Mouse (Mus musculus): ENCODE data around the gene Sh3bp2. TPM values are rescaled to one million over a fixed set of nuclear protein-coding genes. Genes with fewer than 3 reads are reported as not detected.
"Not testable (repeated sequence)": the region's sequence is repeated elsewhere in the genome, so short reads cannot be mapped to it uniquely, and the experiment has no call there.

Sh3bp2 gene
- total RNA-seq, 2 experiments from 2014 or later: 1.6 to 2.0 TPM

DNA sequence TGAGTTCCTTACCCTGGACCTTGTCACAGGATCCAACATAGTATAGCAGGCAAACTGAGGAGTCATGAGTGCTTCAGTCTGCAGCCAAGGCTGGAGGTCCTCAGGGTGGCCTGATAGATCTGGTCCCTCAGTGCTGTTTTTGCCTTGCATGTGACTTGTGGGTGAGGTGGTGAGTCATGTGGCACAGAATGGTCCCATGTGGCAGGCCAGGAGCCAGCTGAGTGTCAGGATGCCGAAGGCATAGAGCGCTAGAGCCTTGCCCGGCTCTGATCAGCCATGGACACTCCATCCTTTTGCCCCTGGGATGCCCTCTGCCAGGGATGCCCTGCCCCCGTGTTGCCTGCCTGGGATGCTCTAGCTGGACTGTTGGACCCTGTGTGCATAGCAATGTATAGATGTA is 26.2 kb downstream of the Sh3bp2 start:
- intact Hi-C loops (cut with DNase I; ENCODE audit: low total_unique reads): no loop called here
- DNase-seq: no peak

DNA sequence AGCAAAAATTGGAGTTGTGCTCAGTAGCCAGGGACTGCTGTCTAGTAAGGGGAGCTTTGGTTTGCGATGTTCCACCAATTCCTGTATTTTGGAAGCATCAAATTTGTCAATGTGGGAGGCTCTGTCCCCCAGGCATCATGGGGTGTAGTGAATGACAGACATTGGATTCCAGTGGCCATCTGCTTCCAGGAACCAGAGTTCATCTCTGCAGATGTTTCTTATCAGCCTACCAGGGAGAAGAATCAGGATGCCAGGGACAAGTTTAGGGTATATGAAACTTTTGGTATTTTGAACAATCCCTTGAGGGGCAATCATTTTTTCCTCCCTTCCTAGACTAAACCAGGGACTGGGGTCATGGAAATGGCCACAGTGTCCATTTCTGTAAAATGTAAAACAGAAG is 38.2 kb downstream of the Sh3bp2 start:
- no peak for DNase-seq
- intact Hi-C loops (cut with DNase I; ENCODE audit: low total_unique reads): no loop called here

DNA sequence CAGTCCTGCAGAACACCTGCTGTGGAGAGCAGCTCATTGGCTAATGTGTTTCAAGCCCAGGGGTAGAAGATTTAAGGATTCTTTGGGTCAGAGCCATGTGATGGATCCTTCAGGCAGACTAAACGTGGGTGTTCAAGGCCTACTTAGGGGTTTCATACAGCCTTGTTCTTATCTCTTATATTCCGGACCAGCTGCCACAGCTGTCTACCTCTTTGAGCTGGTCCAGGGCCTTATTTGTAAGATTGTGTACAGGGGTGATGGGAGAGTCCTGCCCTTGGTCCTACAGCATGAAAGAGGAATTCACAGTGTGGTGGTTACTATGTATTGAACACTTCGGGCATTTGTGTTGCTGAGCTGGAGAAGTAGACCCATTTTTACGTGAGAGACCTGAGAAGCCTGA is 38.7 kb downstream of the Sh3bp2 start:
- intact Hi-C loops (cut with DNase I; ENCODE audit: low total_unique reads): no loop called here
- DNase-seq: no peak

DNA sequence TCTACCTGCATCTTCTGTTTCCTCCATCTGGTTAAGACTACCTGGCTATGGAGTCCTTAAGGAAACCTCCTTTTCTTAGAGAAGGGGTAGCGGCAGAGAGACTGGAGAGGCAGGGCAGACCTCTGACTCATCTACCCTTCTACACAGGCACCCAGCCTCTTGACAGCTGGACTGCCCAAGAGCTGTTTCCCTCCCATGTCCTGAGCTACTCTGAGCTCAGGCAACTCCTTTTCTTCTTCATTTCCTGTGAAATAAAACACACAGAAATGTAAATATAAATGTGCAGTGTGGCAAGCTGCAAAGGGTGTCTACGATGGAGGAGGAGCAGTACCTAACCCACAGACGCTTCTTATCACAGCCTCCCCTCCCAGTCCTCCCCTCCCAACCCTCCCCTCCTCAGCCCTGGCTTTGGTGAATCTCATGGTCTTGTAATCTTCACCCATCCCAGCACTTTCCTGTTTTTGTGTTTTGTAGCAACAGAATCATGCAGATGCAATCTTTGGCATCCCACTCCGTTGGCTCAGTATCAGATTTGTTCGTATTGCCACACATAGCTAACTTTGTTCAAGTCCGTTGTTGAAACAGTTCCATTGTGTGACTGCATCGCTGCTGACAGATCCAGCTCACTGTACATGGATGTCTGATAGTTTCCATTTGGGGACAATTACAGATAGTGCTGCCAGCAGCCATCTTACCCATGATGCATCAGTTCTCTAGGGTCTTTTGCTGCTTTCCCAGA is 40.1 kb downstream of the Sh3bp2 start:
- peak; percentile 76 for DNase-seq
- intact Hi-C loops (cut with DNase I; ENCODE audit: low total_unique reads): no loop called here

DNA sequence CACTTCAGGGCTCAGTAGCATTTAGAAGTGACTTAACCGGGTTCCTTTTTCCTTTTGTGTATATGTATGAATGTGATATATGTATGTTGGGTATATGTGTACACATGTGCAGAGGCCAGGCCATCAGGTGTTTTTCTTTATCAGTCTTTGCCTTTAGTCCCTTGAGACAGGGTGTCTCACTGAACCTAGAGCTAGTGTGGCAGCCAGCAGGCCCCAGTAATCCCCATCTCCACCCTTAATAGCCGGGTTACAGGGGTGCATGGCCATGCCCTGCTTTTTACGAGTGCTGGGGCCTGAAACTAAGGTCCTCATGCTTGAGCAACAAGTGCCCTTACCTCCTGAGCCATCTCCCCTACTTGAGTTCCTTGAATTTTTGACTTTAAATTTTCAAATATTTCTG is 45.9 kb downstream of the Sh3bp2 start:
- intact Hi-C loops (cut with DNase I; ENCODE audit: low total_unique reads): no loop called here
- DNase-seq: no peak

DNA sequence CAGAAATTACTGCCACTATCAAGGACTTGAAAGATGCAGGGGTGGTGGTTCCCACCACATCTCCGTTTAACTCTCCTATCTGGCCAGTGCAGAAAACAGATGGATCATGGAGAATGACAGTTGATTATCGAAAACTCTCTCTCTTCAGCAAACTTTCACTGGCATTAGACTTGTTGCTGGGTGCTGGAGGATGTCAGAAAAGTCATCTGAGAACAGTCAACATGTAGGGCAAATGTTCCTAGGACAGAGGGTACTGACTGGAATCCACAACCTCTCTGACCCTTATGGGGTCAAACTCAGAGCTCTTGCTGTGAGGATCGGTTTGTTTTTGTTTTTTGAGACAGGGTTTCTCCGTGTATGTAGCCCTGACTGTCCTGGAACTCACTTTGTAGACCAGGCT is 46.9 kb downstream of the Sh3bp2 start:
- intact Hi-C loops (cut with DNase I; ENCODE audit: low total_unique reads): not testable (repeated sequence)

DNA sequence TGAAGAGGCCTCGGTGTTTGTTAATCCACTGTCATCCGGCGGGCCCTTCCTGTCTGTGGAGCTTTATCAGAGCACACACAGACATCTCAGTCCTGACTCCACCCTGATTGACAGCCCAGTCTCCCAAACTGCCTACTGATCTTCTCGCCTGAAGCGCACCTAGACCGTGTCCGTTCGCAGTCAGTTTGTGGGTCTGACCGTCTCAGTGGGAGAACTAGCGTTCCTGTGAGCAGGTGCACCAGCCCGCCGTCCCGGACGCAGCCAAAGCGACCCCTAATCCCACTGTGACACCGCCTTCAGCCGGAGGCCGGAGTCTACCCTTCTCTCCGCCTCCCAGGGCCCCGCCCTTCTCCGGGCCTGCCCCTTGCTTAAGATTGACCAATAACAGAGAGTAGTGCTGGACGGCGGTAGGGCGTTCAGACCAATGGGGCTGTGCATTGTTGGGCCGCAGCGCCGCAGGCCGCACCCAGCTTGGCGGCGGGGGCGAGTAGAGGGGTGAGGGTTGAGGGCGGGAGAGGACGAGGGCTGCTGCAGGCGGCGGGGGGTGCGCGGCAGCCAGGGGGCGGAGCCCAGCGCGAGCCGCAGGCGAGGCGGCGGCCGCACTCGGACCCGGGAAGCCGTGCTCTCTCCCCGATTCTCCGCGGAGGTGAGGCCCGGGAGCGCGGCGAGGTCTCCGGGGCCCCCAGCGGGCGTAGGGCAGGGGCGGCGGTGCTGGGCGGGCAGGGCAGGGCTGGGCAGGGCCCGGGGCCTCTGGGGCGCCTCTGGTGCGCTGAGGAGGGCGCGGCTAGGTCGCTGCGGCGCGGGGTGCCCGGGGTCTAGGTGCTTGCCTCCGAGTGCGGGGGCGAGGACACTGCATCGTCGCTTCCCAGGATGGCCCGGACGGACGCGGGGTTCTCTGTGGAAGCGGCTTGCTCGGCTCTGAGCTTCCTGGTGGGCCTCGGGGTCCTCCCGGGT is 47.9 kb downstream of the Sh3bp2 start, which contains the start of gene Add1:
TSS of gene Add1 (plus strand) at position 397 of the 954 bp plus-strand sequence.
- peak; percentile 96 for DNase-seq
- intact Hi-C loops (cut with DNase I; ENCODE audit: low total_unique reads): no loop called here

More for the DNA sequence above, 46.9 kb downstream of the Sh3bp2 start:
- not testable (repeated sequence) for DNase-seq

DNA sequence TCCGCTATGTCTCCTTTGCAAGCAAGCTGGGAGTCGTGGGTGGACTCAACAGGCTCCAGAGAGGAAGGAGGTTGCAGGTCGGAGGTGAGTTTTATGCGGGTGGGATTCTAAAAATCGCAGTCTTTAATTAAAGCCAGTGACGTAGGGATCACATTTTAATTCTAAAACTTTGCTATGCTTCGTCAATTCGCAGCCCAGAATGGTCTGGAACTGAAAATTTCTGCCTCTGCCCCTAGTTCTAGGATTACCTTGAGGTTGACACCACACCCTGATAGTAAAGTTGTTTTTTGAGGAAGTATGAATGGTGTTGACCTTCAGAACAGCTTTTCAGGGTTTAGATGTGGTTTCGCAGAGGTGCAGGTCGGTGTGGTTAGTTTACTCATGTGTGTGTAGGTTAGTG is 49.1 kb downstream of the Sh3bp2 start:
- intact Hi-C loops (cut with DNase I; ENCODE audit: low total_unique reads): no loop called here
- no peak for DNase-seq

DNA sequence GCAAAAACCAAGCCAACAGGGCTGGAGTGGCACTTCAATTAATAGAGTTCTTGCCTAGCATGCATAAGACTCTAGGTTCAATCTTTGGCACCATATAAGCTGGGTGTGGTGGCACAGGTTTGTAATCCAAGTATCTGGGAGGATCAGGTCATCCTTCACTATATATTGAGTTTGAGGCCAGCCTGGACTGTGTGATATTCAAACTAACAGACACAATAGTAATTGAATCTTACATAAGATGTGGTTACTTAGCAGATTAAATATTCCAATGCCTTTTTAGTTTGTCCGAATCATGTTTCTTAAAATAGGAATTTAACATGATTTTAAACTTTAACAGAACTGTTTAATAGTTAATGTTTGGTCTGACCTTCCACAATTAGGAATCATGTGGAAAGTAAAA is 50.6 kb downstream of the Sh3bp2 start:
- no peak for DNase-seq

DNA sequence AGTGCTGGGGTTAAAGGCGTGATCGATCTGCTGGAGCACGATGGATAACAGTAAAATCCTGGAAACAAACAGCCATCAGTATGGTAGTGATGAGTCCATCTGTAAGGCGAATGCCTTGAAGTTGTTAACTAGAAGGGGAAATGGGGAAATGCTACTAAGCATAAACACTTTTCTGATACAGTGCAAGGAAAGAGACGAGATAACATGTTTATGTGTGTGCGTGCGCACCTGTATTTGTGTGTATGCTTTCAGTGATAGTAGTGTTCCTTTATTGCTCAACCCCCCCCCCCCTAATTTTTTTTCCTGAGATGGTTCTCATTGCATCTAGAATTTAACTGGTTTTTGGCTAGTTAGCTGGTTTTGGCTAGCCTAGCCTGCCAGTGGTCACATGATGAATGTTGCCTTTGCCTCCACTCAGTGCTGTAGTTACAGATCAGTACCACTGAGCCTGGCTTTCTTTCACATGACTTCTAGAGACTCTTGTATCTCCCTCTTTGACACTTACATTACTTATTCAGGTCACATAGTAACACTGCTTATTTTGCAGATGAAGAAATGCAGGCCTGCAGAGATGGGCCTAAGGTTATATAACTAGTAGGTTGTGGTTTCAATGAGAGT is 52.5 kb downstream of the Sh3bp2 start:
- no peak for DNase-seq
- intact Hi-C loops (cut with DNase I; ENCODE audit: low total_unique reads): no loop called here

More for the DNA sequence above, 50.6 kb downstream of the Sh3bp2 start:
- intact Hi-C loops (cut with DNase I; ENCODE audit: low total_unique reads): no loop called here

DNA sequence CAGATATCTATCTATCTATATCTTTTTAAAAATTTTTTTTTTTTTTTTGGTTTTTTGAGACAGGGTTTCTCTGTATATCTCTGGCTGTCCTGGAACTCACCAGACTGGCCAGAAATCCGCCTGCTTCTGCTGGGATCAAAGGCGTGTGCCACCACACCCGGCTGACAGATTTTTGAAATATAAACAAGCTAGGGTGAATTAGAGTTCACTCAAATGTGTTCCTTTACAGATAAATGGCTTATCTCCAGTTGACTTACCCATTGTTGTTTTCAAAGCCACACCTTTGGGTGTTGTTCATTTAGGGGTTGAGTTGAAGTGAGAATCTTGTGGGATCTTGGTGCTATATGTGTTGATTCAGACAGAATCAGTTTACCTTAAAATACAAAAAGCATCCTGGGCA is 53.7 kb downstream of the Sh3bp2 start:
- intact Hi-C loops (cut with DNase I; ENCODE audit: low total_unique reads): no loop called here
- DNase-seq: no peak

DNA sequence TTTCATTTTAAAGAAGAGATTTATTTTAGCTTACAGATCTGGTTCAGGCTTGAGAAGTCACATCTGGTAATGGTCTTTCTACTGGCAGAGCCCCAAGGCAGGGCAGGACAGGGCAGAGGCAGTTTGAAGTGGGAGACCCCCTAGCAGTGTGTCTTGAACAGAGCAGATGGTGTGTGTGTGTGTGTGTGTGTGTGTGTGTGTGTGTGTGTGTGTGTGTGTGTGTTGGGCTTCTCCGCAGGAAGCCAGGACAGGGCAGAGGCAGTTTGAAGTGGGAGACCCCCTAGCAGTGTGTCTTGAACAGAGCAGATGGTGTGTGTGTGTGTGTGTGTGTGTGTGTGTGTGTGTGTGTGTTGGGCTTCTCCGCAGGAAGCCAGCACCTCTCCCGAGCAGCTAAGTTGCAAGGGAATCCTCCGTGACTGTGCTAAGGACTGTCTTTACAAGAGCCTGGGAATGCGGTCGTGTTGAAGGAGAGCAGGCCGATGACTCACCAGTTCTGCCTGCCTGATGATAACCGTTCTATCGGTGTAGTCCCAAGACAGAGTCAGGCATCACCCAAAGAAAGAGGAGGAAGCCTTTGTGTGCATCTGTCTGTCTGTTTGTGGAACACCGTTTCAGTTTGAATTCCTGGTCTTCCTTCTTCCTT is 56.2 kb downstream of the Sh3bp2 start:
- intact Hi-C loops (cut with DNase I; ENCODE audit: low total_unique reads); DNase-seq: not testable (repeated sequence)

DNA sequence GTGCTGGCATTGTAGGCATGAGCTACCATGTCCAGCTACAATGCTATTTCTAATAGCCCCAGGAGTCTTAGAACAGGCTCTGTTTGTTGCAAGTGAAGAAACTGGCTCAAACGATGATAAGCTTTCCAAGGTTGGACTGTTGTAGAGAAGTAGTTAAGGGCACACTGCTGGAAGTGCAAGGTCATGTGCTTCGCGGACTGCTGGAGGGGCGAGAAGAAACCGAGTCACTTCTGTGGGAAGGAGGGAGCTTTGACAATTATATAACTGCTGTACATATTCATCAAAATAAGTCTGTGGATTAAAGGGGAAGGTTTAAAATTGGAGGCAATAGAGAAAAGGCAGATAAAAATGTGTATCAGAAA is 56.7 kb downstream of the Sh3bp2 start:
- intact Hi-C loops (cut with DNase I; ENCODE audit: low total_unique reads): no loop called here
- no peak for DNase-seq

DNA sequence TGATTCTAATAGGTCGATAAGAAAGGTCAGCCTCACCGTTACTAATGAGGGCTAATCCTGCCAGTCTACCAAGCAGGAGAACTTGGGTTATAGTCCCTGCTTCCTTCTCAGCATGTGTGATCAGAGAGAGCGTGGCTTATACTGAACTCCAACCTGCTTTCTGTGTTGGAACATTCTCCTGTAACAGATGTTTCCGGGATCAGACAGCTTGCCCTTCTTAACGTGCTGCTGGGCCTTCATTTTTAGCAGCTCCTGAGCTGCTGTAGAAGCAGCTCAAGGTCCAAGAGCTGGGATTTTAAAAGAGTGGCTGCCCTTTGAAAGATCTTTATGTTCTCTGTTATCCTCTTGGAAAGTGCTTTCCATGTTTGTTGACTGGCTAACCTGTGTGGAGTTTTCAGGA is 59.6 kb downstream of the Sh3bp2 start:
- intact Hi-C loops (cut with DNase I; ENCODE audit: low total_unique reads): no loop called here

DNA sequence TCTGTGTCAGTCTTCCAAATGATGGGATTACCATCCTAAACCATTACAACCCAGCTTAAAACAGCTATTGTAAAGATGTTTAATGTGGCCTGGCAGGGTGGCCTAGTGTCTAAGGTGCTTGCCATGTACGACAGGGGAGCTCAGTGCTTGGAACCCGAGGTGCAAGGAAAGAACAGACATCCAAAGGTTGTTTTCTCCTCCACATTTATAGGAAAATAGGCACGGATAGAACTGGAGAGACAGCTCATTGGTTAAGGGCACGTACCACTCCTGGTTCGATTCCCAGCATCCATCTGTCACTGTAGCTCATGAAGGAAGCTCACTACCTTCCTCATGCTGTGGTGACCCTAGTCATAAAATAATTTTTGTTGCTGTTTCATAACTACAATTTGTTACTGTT is 62.2 kb downstream of the Sh3bp2 start:
- DNase-seq: no peak

More for the DNA sequence above, 59.6 kb downstream of the Sh3bp2 start:
- no peak for DNase-seq

DNA sequence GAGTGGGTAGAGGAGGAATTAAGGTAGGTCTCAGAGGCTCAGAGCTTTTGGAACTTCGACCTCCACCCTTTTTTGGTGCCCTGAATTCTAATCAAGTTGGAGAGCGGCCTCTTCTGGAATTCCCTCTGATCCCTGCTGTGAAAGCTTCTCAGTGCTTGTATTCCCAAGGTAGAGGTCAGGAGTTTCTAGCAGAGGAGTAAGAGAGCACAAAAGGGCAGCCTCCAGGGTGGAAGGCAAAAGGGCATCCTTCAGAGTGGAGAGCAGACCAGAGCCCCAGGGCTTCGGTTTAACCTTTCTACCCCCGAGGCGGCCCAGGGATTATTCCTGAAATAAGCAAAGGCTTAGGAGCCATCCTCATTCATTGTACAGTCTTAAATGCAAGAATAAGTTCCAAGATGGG is 64.4 kb downstream of the Sh3bp2 start:
- intact Hi-C loops (cut with DNase I; ENCODE audit: low total_unique reads): no loop called here
- no peak for DNase-seq

More for the DNA sequence above, 62.2 kb downstream of the Sh3bp2 start:
- intact Hi-C loops (cut with DNase I; ENCODE audit: low total_unique reads): no loop called here

DNA sequence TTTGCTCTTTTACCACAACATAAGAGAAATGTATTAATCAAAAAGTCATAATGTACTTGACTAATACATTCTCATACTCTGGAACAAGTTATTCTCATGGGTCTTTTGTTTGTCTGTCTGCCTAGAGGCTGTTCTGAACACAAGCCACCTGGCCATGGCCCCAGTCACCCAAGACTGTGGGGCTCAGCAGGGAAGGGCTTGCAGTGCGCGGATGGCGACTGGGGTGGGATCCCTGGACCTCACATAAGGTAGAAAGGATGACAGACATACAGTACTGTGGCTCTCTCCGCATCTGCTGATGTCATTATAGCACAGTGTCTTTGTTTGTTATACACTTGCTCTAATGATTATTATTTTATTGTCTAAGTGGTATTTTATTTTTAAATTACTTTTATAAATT is 65.1 kb downstream of the Sh3bp2 start:
- intact Hi-C loops (cut with DNase I; ENCODE audit: low total_unique reads): no loop called here
- no peak for DNase-seq

DNA sequence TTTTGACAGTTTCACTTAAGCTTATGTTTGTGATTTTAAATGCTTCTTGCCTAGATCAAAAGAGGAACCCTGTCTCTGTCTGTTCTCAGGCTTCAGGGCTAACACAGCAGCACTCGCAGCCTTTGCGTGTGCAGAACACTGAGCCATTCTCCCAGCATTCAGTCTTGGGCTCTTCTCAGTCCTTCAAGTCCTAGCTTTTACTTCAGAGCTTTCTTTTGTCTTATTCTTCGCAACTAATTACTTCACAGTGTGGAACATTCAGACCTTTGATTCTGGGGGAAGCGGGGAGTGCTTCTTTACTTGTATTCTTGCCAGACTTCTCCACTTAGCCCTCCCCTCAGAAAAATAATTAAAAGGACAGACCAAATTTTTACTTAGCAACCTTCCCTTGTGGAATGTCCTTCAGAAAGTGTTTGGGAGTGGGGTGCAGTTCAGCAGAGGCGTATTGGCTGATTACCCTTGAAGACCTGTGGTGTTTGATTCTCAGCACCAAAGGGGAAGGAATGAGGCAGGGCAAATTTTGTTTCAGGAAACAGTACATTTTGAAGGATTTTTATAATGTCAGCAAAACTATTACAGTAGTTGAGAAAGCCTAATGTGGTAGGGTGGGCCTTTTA is 65.9 kb downstream of the Sh3bp2 start:
- DNase-seq: no peak
- intact Hi-C loops (cut with DNase I; ENCODE audit: low total_unique reads): no loop called here

DNA sequence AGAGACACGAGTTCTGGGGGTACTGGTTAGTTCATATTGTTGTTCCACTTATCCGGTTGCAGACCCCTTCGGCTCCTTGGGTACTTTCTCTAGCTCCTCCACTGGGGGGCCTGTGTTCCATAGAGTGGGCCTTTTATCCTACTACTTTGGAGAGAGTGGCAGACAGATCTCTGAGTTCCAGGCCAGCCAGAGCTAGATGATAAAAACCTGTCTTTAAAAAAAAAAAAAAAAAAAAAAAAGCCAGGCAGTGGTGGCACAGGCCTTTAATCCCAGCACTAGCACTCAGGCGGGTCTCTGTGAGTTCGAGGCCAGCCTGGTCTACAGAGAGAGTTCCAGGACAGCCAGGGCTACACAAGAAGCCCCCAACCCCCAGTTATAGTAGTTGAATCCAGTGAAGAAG is 66.6 kb downstream of the Sh3bp2 start:
- intact Hi-C loops (cut with DNase I; ENCODE audit: low total_unique reads); DNase-seq: not testable (repeated sequence)

Data from gastrocnemius, postnatal 14 days (tissue).